34 mouse cellular contexts compared by ENCODE assay signal in genomic region chr12:4500516-4500915, GRCm38 (mm10).
"Had no signal": no experiment of that assay in that cellular context is flagged by ENCODE, and none has a peak within 500 bp of the region (broad histone marks: within the 10 kb centered on the region; RNA-seq: fewer than 3 reads in every experiment).

No protein-coding gene starts in this region.

- H3K9me3 ChIP-seq: heart, embryonic 10.5 days; heart, embryonic 13.5 days; heart, embryonic 15.5 days; hindbrain, embryonic 10.5 days; hindbrain, embryonic 12.5 days; hindbrain, embryonic 13.5 days; hindbrain, embryonic 15.5 days; intestine, embryonic 15.5 days; kidney, embryonic 15.5 days had no signal

- H3K27ac ChIP-seq: heart, embryonic 10.5 days; heart, embryonic 13.5 days; heart, embryonic 15.5 days; hindbrain, embryonic 10.5 days; hindbrain, embryonic 12.5 days; hindbrain, embryonic 13.5 days; hindbrain, embryonic 14.5 days; hindbrain, embryonic 15.5 days; hindbrain, postnatal 0 days; intestine, embryonic 15.5 days; kidney, embryonic 15.5 days; kidney, postnatal 0 days had no signal

- DNase-seq: heart, postnatal 10 days; heart, postnatal 14 days; heart, postnatal 36 days; heart, postnatal 4 days; kidney, adult 11 months; kidney, adult 18-20 months; kidney, adult 2 months; kidney, adult 8-10 months; kidney, adult 9 months; kidney, postnatal 10 days; kidney, postnatal 14 days; kidney, postnatal 25 days; kidney, postnatal 36 days; kidney, postnatal 4 days; layer of hippocampus, adult 9-11 months; layer of hippocampus, postnatal 36 days had no signal

- H3K4me3 ChIP-seq: heart, embryonic 10.5 days; heart, embryonic 13.5 days; heart, embryonic 15.5 days; hindbrain, embryonic 10.5 days; hindbrain, embryonic 12.5 days; hindbrain, embryonic 13.5 days; hindbrain, embryonic 15.5 days; intestine, embryonic 15.5 days; kidney, embryonic 15.5 days; layer of hippocampus, adult 2 months had no signal

- H3K4me1 ChIP-seq: heart, embryonic 10.5 days; heart, embryonic 13.5 days; heart, embryonic 15.5 days; hindbrain, embryonic 12.5 days; intestine, embryonic 15.5 days; kidney, embryonic 15.5 days had no signal

- H3K27me3 ChIP-seq: heart, embryonic 13.5 days; heart, embryonic 15.5 days; hindbrain, embryonic 12.5 days; hindbrain, embryonic 13.5 days; hindbrain, embryonic 15.5 days; intestine, embryonic 15.5 days; kidney, embryonic 15.5 days had no signal

- H3K9ac ChIP-seq: heart, embryonic 13.5 days; heart, embryonic 15.5 days; hindbrain, embryonic 12.5 days; hindbrain, embryonic 13.5 days; hindbrain, embryonic 14.5 days; hindbrain, embryonic 15.5 days; intestine, embryonic 15.5 days; kidney, embryonic 15.5 days had no signal

- H3K36me3 ChIP-seq: heart, embryonic 10.5 days; heart, embryonic 13.5 days; heart, embryonic 15.5 days; hindbrain, embryonic 10.5 days; hindbrain, embryonic 12.5 days; hindbrain, embryonic 13.5 days; hindbrain, embryonic 15.5 days; intestine, embryonic 15.5 days; kidney, embryonic 15.5 days had no signal

- ATAC-seq: hindbrain, embryonic 16.5 days; hindbrain, postnatal 0 days; inflammation-experienced regulatory T-cells, adult 6 months; intestine, embryonic 15.5 days; intestine, embryonic 16.5 days; intestine, postnatal 0 days had no signal

- H3K4me2 ChIP-seq: heart, embryonic 11.5 days; heart, embryonic 13.5 days; heart, embryonic 15.5 days; hindbrain, embryonic 12.5 days; hindbrain, embryonic 13.5 days; hindbrain, embryonic 14.5 days; hindbrain, embryonic 15.5 days; intestine, embryonic 15.5 days; kidney, embryonic 15.5 days had no signal
